20 mouse cellular contexts compared by ENCODE assay signal in genomic region chr10:75531532-75532090, GRCm38 (mm10). TPM values are rescaled to one million over a fixed set of nuclear protein-coding genes. Genes with fewer than 3 reads are reported as not detected.
DNase-seq lines count a peak whose midpoint lies in the region; ATAC-seq lines count a peak whose summit lies in the region.
"Had no signal": no experiment of that assay in that cellular context is flagged by ENCODE, and none has a peak within 500 bp of the region (broad histone marks: within the 10 kb centered on the region; RNA-seq: fewer than 3 reads in every experiment).

No protein-coding gene starts in this region.

- DNase-seq in kidney, adult 11 months, result peak; percentile 30
- no peak for DNase-seq in kidney, postnatal 36 days
- peak; percentile 54 for DNase-seq in thymus, postnatal 4 days
- DNase-seq in retina, embryonic 14.5 days (ENCODE audit: low spot score), result no peak
- no peak for DNase-seq in hindbrain, embryonic 10.5 days (ENCODE audit: low spot score)
- DNase-seq in adrenal gland, adult 8-10 months, result no peak
- DNase-seq: adrenal gland, postnatal 25 days; B cell, adult 2 months; cerebellum, adult 8-10 months; layer of hippocampus, postnatal 36 days; lung, adult 18-20 months; lung, postnatal 36 days; spleen, adult 18-20 months had no signal

- H3K27me3 ChIP-seq in hindbrain, embryonic 10.5 days (ENCODE audit: insufficient read depth, poor library complexity, severe bottlenecking), result no peaks in the 10 kb centered on the region
- H3K27me3 ChIP-seq: heart, embryonic 13.5 days; midbrain, embryonic 12.5 days had no signal

- ATAC-seq in activated CD4-positive, CD25-positive, alpha-beta regulatory T cell, adult 4 months, result peak; percentile 86
- peak; percentile 21; the same call in 1 of the 2 replicates for ATAC-seq in neutrophil, adult 5-6 weeks (ENCODE audit: extremely low read depth, insufficient number of reproducible peaks, low FRiP score, poor library complexity, severe bottlenecking)

- H3K9me3 ChIP-seq in hindbrain, embryonic 10.5 days, result no peaks in the 10 kb centered on the region
- H3K9me3 ChIP-seq: forebrain, embryonic 10.5 days; heart, embryonic 13.5 days; midbrain, embryonic 12.5 days had no signal

- H3K4me1 ChIP-seq in hindbrain, embryonic 10.5 days (replicated peaks), result no peaks in the 10 kb centered on the region
- H3K4me1 ChIP-seq: forebrain, embryonic 10.5 days; midbrain, embryonic 12.5 days had no signal

- no peak overlapping the region for H3K27ac ChIP-seq in hindbrain, embryonic 10.5 days
- H3K27ac ChIP-seq: forebrain, embryonic 10.5 days; heart, embryonic 13.5 days; midbrain, embryonic 12.5 days had no signal

- WGBS in hindbrain, embryonic 10.5 days, result 93% methylated on average over 9 of the region's 9 CpGs

- H3K36me3 ChIP-seq in hindbrain, embryonic 10.5 days, result peaks cover 93% of the 10 kb centered on the region

- no peak overlapping the region for H3K4me3 ChIP-seq in hindbrain, embryonic 10.5 days
- H3K4me3 ChIP-seq: forebrain, embryonic 10.5 days; heart, embryonic 13.5 days; midbrain, embryonic 12.5 days had no signal

RNA-seq across cellular contexts. Expression of gene Gucd1, which starts 13.8 kb away (rescaled TPM):
- 10 to 100 TPM; 11.7 to 17.0 TPM for polyA plus RNA-seq in activated CD4-positive, CD25-positive, alpha-beta regulatory T cell, adult 4 months (2017; shearing (Covaris generic))
- 86.3 and 87.2 TPM in 2 replicates for total RNA-seq in neutrophil, adult 5-6 weeks (2017)
- 32.5 and 32.9 TPM in 2 replicates for polyA plus RNA-seq in hindbrain, embryonic 10.5 days (2016; fragmentation: Nextera tagmentation; extraction: Ambion mirVana)
- total RNA-seq in adrenal gland, adult 8-10 months (2022), result 10 to 100 TPM; 20.3 to 23.9 (median 23.2) TPM

RNA-seq across cellular contexts. Expression of gene Snrpd3, which starts 14.3 kb away (rescaled TPM):
- 100 to 1,000 TPM; 133 to 205 TPM for polyA plus RNA-seq in activated CD4-positive, CD25-positive, alpha-beta regulatory T cell, adult 4 months (2017; shearing (Covaris generic))
- 22.8 and 26.4 TPM in 2 replicates for total RNA-seq in neutrophil, adult 5-6 weeks (2017)
- 269 and 286 TPM in 2 replicates for polyA plus RNA-seq in hindbrain, embryonic 10.5 days (2016; fragmentation: Nextera tagmentation; extraction: Ambion mirVana)
- 10 to 100 TPM; 82.7 to 88.0 (median 86.2) TPM for total RNA-seq in adrenal gland, adult 8-10 months (2022)

RNA-seq across cellular contexts. Expression of gene Lrrc75b, which starts 28.5 kb away (rescaled TPM):
- polyA plus RNA-seq in activated CD4-positive, CD25-positive, alpha-beta regulatory T cell, adult 4 months (2017; shearing (Covaris generic)), result under 1 TPM; 0.45 to 0.65 TPM
- 0.25 and 0.58 TPM in 2 replicates for total RNA-seq in neutrophil, adult 5-6 weeks (2017)
- polyA plus RNA-seq in hindbrain, embryonic 10.5 days (2016; fragmentation: Nextera tagmentation; extraction: Ambion mirVana), result 2.8 and 6.6 TPM in 2 replicates
- under 1 TPM; 0.19 to 0.37 (median 0.26) TPM for total RNA-seq in adrenal gland, adult 8-10 months (2022)
- total RNA-seq: hematopoietic stem cell, adult 5-6 weeks had no signal
- polyA plus RNA-seq: liver, adult 2 months had no signal

RNA-seq across cellular contexts. Expression of gene Ggt1, which starts 29.8 kb away (rescaled TPM):
- polyA plus RNA-seq in activated CD4-positive, CD25-positive, alpha-beta regulatory T cell, adult 4 months (2017; shearing (Covaris generic)), result 1 to 10 TPM; 2.1 to 3.1 TPM
- 4.1 and 4.3 TPM in 2 replicates for total RNA-seq in neutrophil, adult 5-6 weeks (2017)
- 3.3 and 3.4 TPM in 2 replicates for polyA plus RNA-seq in hindbrain, embryonic 10.5 days (2016; fragmentation: Nextera tagmentation; extraction: Ambion mirVana)
- total RNA-seq in adrenal gland, adult 8-10 months (2022), result under 1 TPM in 2 of 4 experiments, not detected in 2; 0.40 to 0.42 TPM
- total RNA-seq: adrenal gland, postnatal 25 days had no signal

RNA-seq across cellular contexts. Expression of gene Ggt5, which starts 57.5 kb away (rescaled TPM):
- polyA plus RNA-seq in activated CD4-positive, CD25-positive, alpha-beta regulatory T cell, adult 4 months (2017; shearing (Covaris generic)), result under 1 TPM; 0.15 to 0.64 TPM
- 40.3 and 58.7 TPM in 2 replicates for total RNA-seq in neutrophil, adult 5-6 weeks (2017)
- polyA plus RNA-seq in hindbrain, embryonic 10.5 days (2016; fragmentation: Nextera tagmentation; extraction: Ambion mirVana), result 0.30 and 0.82 TPM in 2 replicates
- total RNA-seq in adrenal gland, adult 8-10 months (2022), result 1 to 10 TPM; 4.2 to 9.6 (median 5.7) TPM

Comparison
In these comparisons a context has a peak if more than half of its experiments do, and no peak if none do; other contexts are left out.
1. DNase-seq: peak in kidney, adult 11 months (single experiment) and thymus, postnatal 4 days (single experiment); none in kidney, postnatal 36 days (0 of 2), retina, embryonic 14.5 days (single experiment), hindbrain, embryonic 10.5 days (single experiment) and adrenal gland, adult 8-10 months (single experiment).